Mouse (Mus musculus): Measurements from ENCODE around the gene Slc7a5. TPM values are rescaled to one million over a fixed set of nuclear protein-coding genes. Genes with fewer than 3 reads are reported as not detected.

The Slc7a5 gene
- polyA plus RNA-seq, 1 experiment, result 112 TPM

GRCm38 (mm10) chr8:121943716-121944115 lies 36.2 kb upstream of the Slc7a5 start:
- Histone ChIP-seq H3K27me3 (ENCODE audit: control insufficient read depth, insufficient read depth, insufficient read length) (no peaks in the 10 kb centered on the region), H3K79me2 (ENCODE audit: control insufficient read depth, insufficient read depth) (no peaks in the 10 kb centered on the region), H3K4me3 (ENCODE audit: insufficient read depth, poor library complexity, severe bottlenecking) (no peak overlapping the region), H3K79me3 (ENCODE audit: low read depth) (no peaks in the 10 kb centered on the region), H3ac (ENCODE audit: control insufficient read depth, insufficient read length, low read depth) (no peak overlapping the region), H3K36me3 (ENCODE audit: control insufficient read depth, insufficient read depth) (no peaks in the 10 kb centered on the region)
- TF ChIP-seq MYOD1 (IDR thresholded peaks at IDR 0.05; ENCODE audit: control insufficient read depth, insufficient read length, low read depth) (no peak), MAX (IDR thresholded peaks at IDR 0.05) (no peak), CEBPB (IDR thresholded peaks at IDR 0.05; ENCODE audit: low read depth) (no peak), FOSL1 (IDR thresholded peaks at IDR 0.05; ENCODE audit: insufficient read depth, low read length, poor library complexity, severe bottlenecking) (no peak), USF1 (IDR thresholded peaks at IDR 0.05; ENCODE audit: low read depth) (no peak)

- H3K27me3 ChIP-seq (ENCODE audit: control insufficient read depth, insufficient read depth, insufficient read length), result no peaks in the 10 kb centered on the region
- H3K79me2 ChIP-seq (ENCODE audit: control insufficient read depth, insufficient read depth), result no peaks in the 10 kb centered on the region
- no peaks in the 10 kb centered on the region for H3K79me3 ChIP-seq (ENCODE audit: low read depth)
- H3ac ChIP-seq (ENCODE audit: control insufficient read depth, insufficient read length, low read depth), result no peak overlapping the region
- H3K4me3 ChIP-seq (ENCODE audit: insufficient read depth, poor library complexity, severe bottlenecking), result no peak overlapping the region
- H3K36me3 ChIP-seq (ENCODE audit: control insufficient read depth, insufficient read depth), result no peaks in the 10 kb centered on the region
- TF ChIP-seq USF1 (IDR thresholded peaks at IDR 0.05; ENCODE audit: low read depth) (no peak), FOSL1 (IDR thresholded peaks at IDR 0.05; ENCODE audit: insufficient read depth, low read length, poor library complexity, severe bottlenecking) (no peak), MYOG (IDR thresholded peaks at IDR 0.05; ENCODE audit: control insufficient read depth, extremely low read depth, insufficient read length) (no peak)
Observed at GRCm38 (mm10) chr8:121943057-121943540, 35.6 kb upstream of the Slc7a5 start.

DNA sequence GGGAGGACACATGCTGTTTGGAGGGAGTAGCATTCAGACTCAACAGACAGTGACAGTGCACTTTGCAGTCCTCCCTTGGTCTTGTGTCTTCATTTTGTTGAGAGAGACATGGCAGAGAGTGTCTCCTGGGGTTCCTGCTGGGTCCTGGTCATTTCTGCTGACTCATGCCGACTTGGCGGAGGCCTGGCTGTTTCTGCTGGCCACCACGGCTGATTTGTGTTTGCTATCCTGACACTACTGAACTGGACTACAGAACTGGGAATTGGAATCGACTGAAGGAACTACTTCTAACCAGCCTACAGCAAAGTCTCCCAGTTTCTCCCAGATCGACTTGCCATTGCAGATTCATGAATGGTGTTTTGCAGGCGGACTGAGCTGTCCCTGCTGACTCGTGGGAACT lies 31.2 kb upstream of the Slc7a5 start:
- Histone ChIP-seq H3ac (ENCODE audit: control insufficient read depth, insufficient read length, low read depth) (no peak overlapping the region), H3K4me3 (ENCODE audit: insufficient read depth, poor library complexity, severe bottlenecking) (no peak overlapping the region), H3K79me2 (ENCODE audit: control insufficient read depth, insufficient read depth) (no peaks in the 10 kb centered on the region), H3K36me3 (ENCODE audit: control insufficient read depth, insufficient read depth) (no peaks in the 10 kb centered on the region), H3K79me3 (ENCODE audit: low read depth) (no peaks in the 10 kb centered on the region), H3K27me3 (ENCODE audit: control insufficient read depth, insufficient read depth, insufficient read length) (no peaks in the 10 kb centered on the region)
- no peak for TF ChIP-seq CTCF (IDR thresholded peaks at IDR 0.05; ENCODE audit: control insufficient read depth, insufficient read depth, insufficient read length)
- no peak for TF ChIP-seq MAX (IDR thresholded peaks at IDR 0.05)
- TF ChIP-seq MYOG (IDR thresholded peaks at IDR 0.05; ENCODE audit: control insufficient read depth, extremely low read depth, insufficient read length), result no peak
- TF ChIP-seq CEBPB (IDR thresholded peaks at IDR 0.05; ENCODE audit: low read depth), result no peak
- TF ChIP-seq MYOD1 (IDR thresholded peaks at IDR 0.05; ENCODE audit: control insufficient read depth, insufficient read length, low read depth), result no peak
- no peak for TF ChIP-seq FOSL1 (IDR thresholded peaks at IDR 0.05; ENCODE audit: insufficient read depth, low read length, poor library complexity, severe bottlenecking)
- no peak for TF ChIP-seq USF1 (IDR thresholded peaks at IDR 0.05; ENCODE audit: low read depth)

- Histone ChIP-seq H3K36me3 (ENCODE audit: control insufficient read depth, insufficient read depth) (no peaks in the 10 kb centered on the region), H3K79me2 (ENCODE audit: control insufficient read depth, insufficient read depth) (no peaks in the 10 kb centered on the region), H3ac (ENCODE audit: control insufficient read depth, insufficient read length, low read depth) (no peak overlapping the region), H3K4me3 (ENCODE audit: insufficient read depth, poor library complexity, severe bottlenecking) (no peak overlapping the region), H3K79me3 (ENCODE audit: low read depth) (no peaks in the 10 kb centered on the region), H3K27me3 (ENCODE audit: control insufficient read depth, insufficient read depth, insufficient read length) (no peaks in the 10 kb centered on the region)
- no peak for TF ChIP-seq MYOD1 (IDR thresholded peaks at IDR 0.05; ENCODE audit: control insufficient read depth, insufficient read length, low read depth)
- TF ChIP-seq FOSL1 (IDR thresholded peaks at IDR 0.05; ENCODE audit: insufficient read depth, low read length, poor library complexity, severe bottlenecking), result no peak
- TF ChIP-seq MAX (IDR thresholded peaks at IDR 0.05), result no peak
- no peak for TF ChIP-seq MYOG (IDR thresholded peaks at IDR 0.05; ENCODE audit: control insufficient read depth, extremely low read depth, insufficient read length)
Observed at GRCm38 (mm10) chr8:121936391-121936790, 28.9 kb upstream of the Slc7a5 start.

GRCm38 (mm10) chr8:121935341-121936294 lies 28.1 kb upstream of the Slc7a5 start:
- Histone ChIP-seq H3ac (ENCODE audit: control insufficient read depth, insufficient read length, low read depth) (no peak overlapping the region), H3K79me2 (ENCODE audit: control insufficient read depth, insufficient read depth) (no peaks in the 10 kb centered on the region), H3K27me3 (ENCODE audit: control insufficient read depth, insufficient read depth, insufficient read length) (no peaks in the 10 kb centered on the region), H3K36me3 (ENCODE audit: control insufficient read depth, insufficient read depth) (no peaks in the 10 kb centered on the region), H3K4me3 (ENCODE audit: insufficient read depth, poor library complexity, severe bottlenecking) (no peak overlapping the region), H3K79me3 (ENCODE audit: low read depth) (no peaks in the 10 kb centered on the region)
- TF ChIP-seq MYOD1 (IDR thresholded peaks at IDR 0.05; ENCODE audit: control insufficient read depth, insufficient read length, low read depth), result no peak
- TF ChIP-seq USF1 (IDR thresholded peaks at IDR 0.05; ENCODE audit: low read depth), result no peak
- TF ChIP-seq FOSL1 (IDR thresholded peaks at IDR 0.05; ENCODE audit: insufficient read depth, low read length, poor library complexity, severe bottlenecking), result no peak
- no peak for TF ChIP-seq MYOG (IDR thresholded peaks at IDR 0.05; ENCODE audit: control insufficient read depth, extremely low read depth, insufficient read length)
- TF ChIP-seq CTCF (IDR thresholded peaks at IDR 0.05; ENCODE audit: control insufficient read depth, insufficient read depth, insufficient read length), result no peak
- no peak for TF ChIP-seq CEBPB (IDR thresholded peaks at IDR 0.05; ENCODE audit: low read depth)
- TF ChIP-seq MAX (IDR thresholded peaks at IDR 0.05), result no peak

DNA sequence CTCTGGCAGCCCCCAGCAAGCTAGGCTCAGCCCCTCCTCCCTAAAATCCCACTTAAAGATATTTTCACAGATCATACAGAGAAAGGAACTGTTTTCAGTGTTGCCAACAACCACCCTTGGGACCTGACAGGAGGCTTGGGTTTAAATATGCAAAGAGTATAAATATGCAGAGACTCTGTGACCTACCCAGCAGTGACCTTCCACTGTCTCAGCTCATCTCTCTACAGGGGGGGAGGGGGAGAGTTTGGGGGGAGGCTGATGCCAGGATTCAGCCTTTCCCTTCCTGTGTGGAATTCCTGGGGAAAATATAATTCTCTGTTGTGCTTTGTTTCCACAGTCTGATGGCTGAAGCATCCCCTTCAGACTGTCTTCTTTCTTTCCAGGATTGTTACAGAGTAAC lies 27.4 kb upstream of the Slc7a5 start:
- H3K79me2 ChIP-seq (ENCODE audit: control insufficient read depth, insufficient read depth), result no peaks in the 10 kb centered on the region
- no peaks in the 10 kb centered on the region for H3K36me3 ChIP-seq (ENCODE audit: control insufficient read depth, insufficient read depth)
- TF ChIP-seq CTCF (IDR thresholded peaks at IDR 0.05; ENCODE audit: control insufficient read depth, insufficient read depth, insufficient read length), result no peak
- no peak overlapping the region for H3ac ChIP-seq (ENCODE audit: control insufficient read depth, insufficient read length, low read depth)
- no peak overlapping the region for H3K4me3 ChIP-seq (ENCODE audit: insufficient read depth, poor library complexity, severe bottlenecking)
- H3K27me3 ChIP-seq (ENCODE audit: control insufficient read depth, insufficient read depth, insufficient read length), result no peaks in the 10 kb centered on the region
- H3K79me3 ChIP-seq (ENCODE audit: low read depth), result no peaks in the 10 kb centered on the region

Measured in C2C12 (cell line).